Mouse (Mus musculus) cerebellum, postnatal 10 days (tissue): ENCODE data around the gene Zfp866.

Experiments
- DNase-seq, 2 experiments: peaks; one replicate each; pipeline ENCODE4 v3.0.0; 2021; ENCODE audit warnings: mixed read lengths in 2 of 2

Zfp866 gene

DNA sequence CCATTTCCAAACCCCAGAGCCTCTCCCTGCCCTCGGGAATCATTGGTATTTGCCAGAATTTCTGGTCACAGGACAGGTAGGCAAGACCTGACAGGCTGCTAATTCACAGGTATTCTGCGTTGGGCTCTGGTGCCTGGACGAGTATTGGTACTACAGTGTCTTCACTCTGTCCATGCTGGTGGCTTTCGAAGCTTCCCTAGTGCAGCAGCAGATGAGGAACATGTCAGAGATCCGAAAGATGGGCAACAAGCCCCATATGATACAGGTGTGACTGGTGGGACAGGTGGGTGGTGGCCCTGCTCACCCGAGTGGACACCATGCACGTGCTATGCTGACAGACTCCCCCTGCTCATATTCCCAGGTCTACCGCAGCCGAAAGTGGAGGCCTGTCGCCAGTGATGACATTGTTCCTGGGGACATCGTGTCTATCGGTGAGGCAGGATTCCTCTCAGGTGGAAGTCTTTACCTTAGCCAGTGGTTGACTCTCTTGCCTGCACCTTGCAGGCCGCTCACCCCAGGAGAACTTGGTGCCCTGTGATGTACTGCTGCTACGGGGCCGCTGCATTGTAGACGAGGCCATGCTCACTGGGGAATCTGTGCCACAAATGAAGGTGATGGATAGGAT is 5.9 kb upstream of the Zfp866 start:
- DNase-seq, result no peak

DNA sequence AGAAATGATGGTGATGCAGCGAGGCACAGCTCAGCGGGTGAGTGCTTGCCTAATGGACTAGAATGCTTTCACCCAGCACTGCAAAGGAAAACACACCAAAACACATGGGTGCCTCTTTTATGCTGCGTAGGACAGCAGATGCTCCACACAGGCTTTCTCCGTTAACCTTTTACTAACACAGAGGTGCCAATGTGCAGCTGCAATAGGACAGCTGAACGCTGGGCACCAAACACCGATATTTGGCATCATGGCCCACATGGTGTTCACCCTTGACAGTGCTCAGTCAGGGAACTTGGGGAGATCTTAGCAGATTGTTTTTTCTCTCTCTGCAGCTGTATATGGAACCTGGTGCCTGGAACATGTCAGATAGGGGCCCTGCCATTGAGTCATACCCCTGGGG is 3.9 kb upstream of the Zfp866 start:
- no peak for DNase-seq

DNA sequence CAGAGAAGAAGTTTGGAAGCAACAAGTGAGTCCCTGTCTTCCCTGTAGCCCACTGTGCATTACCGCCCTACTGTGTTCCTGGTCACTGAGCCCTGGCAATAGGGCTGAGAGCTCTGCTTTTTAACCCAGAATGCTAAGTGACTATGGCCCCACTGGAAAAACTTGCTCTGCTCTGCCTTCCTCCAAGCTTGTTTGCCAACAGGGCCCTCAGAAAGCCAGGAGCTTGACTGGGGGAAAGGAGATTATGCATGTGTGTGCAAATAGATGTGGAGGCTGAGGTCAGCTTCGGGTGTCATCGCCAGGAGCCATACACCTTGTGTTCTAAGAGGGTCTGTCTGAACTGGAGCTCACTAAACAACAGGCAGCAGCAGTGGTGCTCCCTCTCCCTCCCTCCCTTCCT is 3.1 kb upstream of the Zfp866 start:
- DNase-seq, result no peak

DNA sequence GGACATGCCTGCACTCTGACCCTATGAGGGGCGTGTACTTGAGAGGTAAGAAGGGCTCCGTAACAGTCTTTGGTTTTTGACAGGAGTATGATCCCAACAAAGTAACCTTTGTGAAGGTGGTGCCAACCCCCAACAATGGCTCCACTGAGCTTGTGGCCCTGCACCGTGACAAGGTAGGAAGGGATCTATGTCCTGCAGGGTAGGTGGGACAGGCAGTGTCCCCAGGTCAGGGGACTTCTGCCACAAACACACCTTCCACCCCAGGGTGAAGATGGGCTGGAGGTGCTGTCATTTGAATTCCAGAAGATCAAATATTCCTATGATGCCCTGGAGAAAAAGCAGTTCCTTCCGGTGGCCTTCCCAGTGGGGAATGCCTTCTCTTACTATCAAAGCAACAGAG is 2.7 kb upstream of the Zfp866 start:
- DNase-seq, result no peak

DNA sequence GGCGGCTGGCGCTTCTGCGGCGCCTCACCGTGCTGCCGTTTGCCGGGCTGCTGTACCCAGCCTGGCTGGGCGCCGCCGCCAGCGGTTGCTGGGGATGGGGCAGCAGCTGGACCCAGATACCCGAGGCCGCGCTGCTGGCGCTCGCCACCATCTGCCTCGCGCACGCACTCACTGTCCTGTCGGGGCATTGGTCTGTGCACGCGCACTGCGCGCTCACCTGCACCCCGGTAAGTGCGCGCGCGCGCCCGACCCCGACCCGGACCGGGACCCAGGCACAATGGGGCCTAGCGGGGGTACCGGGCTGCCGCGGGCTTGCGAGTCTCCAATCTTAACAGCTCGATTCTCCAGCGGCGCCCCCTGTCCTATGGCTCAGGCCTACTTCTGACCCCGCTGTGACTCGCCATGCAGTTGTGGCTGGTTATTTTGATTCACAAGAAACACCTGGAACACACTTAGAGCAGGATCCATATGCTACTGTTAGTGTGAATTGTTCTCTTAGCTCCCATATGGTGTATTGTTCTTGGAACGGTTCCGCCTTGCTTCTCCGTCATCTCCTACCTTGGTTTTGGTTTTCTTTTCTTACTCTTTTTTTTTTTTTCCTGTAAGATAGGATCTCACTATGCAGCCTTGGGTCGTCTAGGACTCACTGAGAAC is 564 bp upstream of the Zfp866 start:
- DNase-seq, result peak; percentile 63 to 72

DNA sequence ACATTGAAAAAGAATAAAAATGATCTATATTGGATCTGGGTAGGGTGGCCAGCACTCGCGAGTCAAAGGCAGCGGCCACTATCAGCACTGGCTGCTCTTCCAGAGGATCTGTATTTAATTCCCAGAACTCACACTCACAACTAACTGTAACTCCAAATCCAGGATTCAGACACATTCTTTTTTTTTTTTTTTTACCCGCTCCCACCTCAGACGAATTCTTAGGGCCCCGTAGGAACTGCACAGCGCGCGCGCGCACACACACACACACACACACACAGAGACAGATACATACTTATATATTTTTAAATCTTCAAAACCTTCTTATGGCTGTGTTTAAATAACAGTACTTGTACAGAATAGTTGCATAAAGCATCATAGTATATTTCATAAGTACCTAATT is 614 bp downstream of the Zfp866 start:
- DNase-seq, result no peak

DNA sequence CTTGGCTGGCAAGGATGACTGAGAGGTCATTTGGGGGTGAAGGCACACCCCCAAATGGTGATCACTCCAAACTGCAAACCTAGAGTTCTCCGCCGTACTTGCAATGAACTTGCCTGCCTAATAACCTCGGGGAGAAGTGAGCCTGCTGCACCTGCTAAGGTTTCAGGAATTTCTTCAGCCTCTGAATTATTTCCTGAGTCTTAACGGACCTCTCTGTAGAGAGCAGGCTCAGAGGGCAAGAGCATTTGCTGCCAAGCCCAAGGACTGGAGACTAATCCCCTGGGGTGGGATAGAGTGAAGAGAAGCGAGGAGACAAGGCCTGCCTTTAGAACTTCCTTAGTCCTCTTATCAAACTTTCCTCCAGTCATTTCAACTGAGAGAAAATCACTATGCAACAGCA is 1.2 kb downstream of the Zfp866 start:
- DNase-seq, result no peak

DNA sequence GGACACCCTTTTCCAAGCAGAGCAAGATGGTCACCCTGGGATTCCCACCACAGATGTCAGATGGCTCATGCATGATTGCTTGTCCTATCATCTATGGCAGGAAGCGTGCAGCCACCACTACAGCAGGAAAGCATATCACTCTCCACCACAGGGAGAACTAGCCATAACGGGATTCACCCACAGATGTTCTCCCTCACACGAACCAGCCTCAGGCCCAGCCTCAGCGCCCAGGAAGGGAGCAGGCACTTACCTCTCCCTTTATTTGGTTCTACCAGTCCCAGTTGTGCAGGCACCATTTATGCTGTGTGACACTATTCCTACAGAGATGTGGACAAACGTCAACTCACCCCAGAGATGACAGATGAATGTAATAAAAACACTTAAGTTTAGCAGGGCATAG is 1.9 kb downstream of the Zfp866 start:
- DNase-seq, result no peak

DNA sequence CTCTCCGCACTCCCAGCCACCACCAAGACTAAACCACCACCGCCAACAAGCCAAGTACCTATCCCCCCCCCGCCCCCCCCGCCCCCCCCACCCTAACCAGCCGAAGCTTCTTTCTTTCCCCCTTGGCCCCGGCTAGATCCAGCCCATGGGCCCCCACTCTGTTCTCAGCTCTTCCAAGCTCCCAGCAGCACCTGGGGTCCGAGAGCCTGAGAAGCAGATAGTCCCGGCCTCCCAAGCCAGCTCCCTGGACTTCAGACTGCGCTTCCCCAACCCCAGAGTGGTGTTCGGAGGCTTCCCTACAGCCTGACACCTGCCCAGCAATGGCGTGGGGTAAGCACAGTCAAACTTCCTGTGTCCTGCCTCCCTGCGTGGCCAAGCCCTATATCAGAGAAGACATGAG is 13.9 kb downstream of the Zfp866 start:
- no peak for DNase-seq

DNA sequence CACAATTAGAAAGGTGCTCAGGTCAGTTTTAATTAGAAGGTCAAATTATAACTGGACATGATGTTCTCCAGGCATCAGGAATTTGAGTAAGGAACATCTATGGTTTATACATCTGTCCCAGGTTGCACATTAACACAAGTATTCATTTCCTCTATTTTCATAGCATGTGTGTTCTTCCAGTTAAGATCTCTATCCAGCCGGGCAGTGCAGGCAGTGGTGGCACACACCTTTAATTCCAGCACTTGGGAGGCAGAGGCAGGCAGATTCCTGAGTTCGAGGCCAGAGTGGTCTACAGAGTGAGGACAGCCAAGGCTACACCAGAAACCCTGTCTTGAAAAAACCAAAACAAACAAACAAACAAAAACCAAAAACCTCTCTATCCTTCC is 15.8 kb downstream of the Zfp866 start:
- DNase-seq, result no peak

DNA sequence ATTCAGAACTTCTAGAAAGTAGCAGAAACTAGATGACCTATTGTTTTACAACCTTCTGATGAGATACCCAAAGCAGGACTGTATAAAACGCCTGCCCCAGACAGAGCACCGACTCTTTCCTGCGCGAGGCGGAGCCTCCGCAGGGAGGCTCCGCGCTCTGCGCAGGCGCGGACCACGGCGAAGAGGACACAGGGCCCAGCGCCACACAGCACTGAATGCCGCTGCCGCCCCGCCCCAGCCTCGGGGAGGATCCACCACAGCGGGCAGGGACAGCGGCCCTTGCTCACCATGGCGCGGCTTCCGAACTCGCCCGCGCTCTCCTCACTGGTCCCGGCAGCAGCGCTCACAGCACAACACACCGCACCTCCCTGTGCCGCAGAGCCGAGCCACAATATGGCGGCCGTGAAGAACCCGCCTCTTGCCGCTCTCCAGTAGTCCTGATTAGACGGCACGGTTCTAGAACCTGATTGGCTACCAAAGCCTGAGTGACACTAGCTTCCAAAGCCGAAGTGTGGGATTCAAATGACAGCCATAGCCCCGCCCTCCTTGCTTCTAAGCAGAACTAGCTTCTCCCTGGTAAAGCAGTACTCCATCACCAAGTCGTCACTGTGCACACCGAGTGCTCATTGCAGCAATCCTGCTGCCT is 16.4 kb downstream of the Zfp866 start, which contains the start of gene Gm20422:
TSS of gene Gm20422 (minus strand) at position 384 of the 646 bp plus-strand sequence.
- DNase-seq, result peak; percentile 90 to 93

DNA sequence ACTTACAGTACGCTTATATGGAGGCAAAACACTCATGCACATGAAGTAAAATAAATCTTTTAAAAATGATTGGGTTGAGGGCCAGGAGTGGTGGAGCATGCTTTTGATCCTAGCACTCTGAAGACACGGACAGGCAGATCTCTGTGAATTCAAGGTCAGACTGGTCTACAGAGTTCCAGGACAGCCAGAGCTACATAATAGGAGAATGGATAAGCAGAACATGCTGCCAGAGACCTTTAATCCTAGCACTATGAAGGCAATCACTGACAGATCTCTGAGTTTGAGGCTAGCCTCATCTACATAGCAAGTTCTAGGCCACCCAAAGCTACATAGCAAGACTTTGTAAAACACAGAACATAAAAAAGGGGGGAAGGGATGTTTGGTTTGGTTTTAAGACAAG is 18.9 kb downstream of the Zfp866 start:
- no peak for DNase-seq

DNA sequence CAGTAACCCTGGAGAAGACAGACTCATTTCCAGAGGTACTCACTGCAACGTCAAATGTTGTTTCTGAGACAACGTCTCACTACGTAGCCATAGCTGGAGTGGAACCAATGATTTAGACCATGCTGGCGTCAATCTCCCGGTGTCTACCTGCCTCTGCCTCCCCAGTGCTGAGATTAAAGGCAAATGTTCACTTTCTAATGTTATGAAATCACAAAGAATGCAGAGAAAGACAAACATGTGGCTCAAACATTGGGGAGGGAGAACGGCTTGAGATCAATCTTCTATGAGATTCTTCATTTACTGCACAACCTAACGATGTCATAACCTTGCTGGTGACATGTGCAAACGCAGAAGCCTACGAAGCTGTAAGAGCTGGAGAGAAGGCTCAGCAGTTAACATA is 19.8 kb downstream of the Zfp866 start:
- DNase-seq, result no peak

DNA sequence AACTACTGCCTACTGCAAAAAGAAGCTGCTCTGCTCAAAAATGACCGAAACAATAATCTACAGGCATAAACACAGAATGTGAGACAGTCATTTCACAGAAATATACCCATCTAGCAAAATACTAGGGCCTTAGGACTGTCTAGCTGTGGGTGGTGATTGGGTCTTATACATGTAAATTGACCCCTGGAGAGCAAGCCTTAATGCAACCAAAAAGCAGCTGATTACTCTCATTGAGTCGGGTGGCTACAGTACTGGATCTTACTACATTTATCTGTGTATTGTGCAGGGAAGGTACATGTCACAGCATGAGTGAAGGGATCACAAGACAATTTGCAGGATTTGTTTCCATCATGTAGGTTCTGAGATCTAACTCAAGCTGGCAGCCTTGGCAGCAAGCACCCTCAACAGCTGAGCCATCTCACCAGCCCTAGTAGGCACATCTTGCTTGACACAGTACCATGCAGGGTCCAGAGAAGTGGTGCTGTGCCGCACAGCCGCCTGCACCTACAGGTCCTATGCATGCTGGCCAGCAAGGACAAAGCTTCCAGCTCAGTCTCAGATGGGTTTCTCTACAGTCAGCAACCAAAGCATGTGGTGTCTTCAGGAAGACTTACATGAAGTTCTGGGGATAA is 29.0 kb downstream of the Zfp866 start:
- DNase-seq, result peak; percentile 49 to 56

DNA sequence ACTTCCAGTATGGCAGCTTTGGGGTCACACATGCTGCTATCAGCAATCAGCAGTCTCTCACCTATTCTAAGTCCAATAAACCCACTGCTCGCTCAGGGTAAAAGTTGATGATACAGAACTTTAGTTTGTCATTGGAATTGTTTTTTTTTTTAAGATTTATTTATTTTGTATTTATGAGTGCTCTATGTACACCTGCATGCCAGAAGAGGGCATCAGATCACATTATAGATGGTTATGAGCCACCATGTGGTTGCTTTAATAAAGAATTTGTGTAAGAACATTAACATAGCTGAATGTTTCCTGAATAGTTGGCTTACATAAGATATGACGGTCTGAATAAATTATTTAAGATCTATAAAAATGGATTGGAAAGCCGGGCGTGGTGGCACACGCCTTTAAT is 32.7 kb downstream of the Zfp866 start:
- no peak for DNase-seq

DNA sequence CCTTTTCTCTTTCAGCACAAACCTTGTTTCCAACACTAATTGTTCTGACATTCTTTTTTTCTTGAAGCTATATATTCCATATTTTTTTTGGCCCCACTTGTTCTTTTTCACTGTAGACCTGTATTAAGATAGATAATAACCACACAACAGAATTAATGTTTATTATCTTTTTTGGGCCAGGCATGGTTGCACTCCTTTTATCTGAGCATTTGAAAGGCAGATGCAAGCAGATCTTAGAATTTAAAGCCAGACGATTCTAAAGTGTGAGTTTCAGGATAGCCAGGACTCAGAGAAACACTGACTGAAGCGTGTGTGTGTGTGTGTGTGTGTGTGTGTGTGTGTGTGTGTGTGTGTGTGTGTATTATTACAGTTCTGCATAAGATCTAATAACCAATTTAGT is 38.5 kb downstream of the Zfp866 start:
- DNase-seq, result no peak

DNA sequence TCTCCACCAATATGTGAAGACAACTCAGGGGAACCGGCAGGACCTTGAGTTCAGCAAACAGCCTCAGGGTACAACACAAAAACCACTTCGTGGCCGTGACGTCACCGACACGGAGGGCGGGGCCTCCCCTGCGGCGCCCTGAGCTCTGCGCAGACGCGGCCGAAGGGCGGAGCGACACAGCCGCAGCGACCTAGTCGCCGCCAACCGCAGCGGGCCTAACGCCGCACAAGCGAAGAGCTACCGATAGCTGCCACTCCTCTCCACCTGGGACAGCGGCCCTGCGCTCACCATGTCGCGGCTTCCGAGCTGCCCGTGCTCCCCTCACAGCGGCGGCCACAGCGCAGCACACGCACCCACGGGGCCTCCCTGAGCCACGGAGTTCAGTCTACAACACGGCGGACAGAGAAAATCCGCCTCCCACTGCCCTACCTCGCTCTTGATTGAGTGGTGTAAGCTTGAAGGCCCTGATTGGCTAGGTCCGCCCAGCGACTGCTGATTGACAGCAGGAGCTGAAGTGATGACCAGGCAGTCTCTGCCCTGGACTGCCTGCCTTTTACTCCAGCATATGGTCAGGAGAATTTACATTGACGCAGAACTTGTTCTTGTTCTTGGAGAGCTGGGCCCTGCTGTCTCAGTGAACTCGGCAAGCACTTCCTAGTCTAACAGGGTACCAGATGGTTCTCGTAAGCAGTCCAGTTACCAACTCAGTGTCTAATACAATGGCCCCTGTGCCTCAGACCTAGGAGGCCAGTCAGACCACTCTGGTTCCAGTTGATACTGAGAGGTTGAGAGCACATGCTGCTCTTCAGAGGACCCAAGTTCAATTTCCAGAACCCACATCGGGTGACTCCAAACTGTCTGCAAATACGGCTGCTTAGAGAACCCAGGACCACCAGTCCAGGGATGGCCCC is 41.2 kb downstream of the Zfp866 start, which contains the start of gene Zfp963:
TSS of gene Zfp963 (minus strand) at position 427 of the 911 bp plus-strand sequence.
- peak; percentile 98 to 99 for DNase-seq

DNA sequence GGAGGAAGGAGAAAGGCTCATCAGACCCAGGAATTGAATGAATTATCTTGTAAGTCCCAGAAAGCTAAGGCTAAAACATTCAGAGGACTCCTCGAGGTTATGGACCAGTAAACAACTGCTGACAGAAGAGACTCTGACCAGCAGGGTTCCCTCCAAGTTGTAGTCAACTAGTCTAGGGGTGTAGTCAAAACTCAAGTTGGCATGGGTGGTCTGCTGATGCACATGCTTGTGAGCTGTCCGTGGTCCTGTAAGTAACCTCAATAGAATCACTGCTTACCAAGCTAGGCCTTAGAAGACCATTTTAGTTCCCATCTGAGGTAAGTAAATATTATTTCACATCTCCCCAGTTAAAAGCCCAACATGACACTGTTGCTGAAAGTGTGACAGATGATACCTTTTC is 49.7 kb downstream of the Zfp866 start:
- DNase-seq, result no peak

DNA sequence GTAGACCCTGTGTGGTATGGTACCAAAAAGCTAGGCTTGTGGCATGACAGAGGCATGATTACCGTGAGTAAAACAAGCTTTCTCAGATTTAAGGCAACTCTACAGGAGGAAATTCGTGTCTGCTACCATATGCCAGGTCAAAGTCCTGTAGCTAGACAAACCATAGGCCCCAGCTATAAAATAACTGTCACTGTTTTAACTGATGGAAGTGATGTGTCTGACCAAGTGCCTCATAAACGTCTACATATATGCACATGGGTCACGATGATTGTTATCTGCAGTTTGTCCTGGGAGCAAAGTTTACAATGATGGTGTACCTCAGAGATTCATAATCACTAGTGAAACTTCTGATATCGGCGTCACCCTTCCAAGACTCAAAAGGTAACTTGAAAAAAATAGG is 50.2 kb downstream of the Zfp866 start:
- no peak for DNase-seq

DNA sequence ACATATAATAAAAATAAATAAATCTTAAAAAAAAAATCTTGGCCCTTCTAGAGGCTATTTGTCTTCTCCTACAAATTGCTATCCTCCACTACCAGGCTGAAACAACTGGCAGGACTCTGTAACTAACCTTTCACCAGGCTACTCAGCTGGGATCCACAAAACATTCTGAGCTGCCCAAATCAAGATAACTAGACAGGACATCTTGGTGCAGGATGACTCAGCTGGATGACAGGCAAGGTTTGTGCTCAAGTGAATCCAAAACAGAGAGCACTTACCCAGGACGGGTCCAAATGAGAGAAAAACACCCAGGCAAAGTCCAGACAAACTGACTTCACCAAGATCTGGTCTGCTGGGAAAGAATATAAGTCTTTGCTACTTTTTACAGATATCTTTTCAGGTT is 55.5 kb downstream of the Zfp866 start:
- DNase-seq, result no peak

DNA sequence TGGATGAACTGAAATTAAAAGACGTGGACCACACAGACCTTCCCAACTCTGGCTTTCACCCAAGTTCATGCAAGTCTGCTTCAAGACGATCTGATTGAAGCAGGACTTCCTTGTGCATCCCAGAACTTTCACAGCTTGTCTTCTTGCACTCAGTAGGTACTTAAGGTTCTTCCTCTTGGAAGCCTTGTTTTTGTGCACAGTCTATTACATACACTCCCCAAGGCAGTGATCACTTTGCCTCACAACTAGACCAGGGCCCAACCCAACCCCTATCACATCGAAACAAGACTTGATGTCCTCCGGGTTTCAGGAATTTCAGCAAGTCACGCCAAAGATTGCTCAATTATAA is 73.8 kb downstream of the Zfp866 start:
- no peak for DNase-seq

DNA sequence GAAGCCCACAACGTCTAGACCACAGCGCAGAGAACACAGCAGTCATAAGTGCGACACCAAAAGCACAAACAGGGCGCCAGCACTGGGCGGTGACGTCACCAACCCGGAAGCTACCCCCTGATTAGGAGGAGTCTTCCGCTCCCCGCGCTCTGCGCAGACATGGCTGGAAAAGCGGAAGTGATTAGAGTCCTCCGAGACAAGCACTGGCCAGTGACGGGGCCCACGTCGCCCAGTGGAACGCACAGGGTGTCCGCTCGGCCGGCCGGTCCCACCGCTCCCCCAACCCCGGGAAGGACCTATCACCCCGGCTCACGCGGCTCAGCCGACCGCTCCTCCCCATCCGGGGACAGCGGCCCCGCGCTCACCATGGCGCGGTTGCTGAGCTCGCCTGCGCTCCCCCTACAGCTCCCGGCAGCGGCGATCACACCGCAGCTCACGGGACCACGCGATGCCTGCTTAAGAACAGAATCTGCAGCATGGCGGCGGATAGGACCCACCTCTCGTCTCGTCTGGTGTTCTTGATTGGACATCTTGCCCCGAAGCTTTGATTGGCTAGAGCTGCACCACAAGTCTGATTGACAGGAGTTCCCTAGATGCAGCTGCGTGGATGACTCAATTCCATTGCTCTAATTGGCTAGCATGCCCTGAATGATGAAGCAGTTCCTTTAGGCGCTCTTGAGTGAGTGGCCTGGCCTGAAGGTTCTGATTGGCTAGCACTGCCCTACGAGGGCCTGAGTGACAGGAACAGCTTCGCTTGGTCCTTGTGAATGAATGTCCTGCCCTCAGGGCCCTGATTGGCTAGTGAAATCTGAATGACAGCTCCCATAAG is 74.4 kb downstream of the Zfp866 start:
- peak; percentile 97 for DNase-seq
